In genomic region chr11:98788139-98788538, GRCm38 (mm10) we compare ENCODE assay signal across 8 mouse cellular contexts. TPM values are rescaled to one million over a fixed set of nuclear protein-coding genes. Genes with fewer than 3 reads are reported as not detected.
A peak's percentile ranks its signal among the peaks of the same experiment; 100 is the strongest.
DNase-seq lines count a peak whose midpoint lies in the region; ATAC-seq lines count a peak whose summit lies in the region.

No protein-coding gene starts in this region.

- no peak for DNase-seq in heart, postnatal 25 days (ENCODE audit: low spot score)
- DNase-seq in urinary bladder, postnatal 14 days (ENCODE audit: low spot score), result peak; percentile 9
- no peak for DNase-seq in urinary bladder, postnatal 36 days (ENCODE audit: low spot score in 2 of 2)
- no peak for DNase-seq in liver, embryonic 11.5 days (ENCODE audit: low spot score)
- DNase-seq in thymus, adult 18-20 months, result no peak
- DNase-seq in gastrocnemius, postnatal 36 days, result no peak
- no peak for DNase-seq in thymus, postnatal 10 days (ENCODE audit: low spot score in 2 of 2)

- no peak for ATAC-seq in heart, embryonic 12.5 days (ENCODE audit: insufficient number of reproducible peaks, low FRiP score)
- ATAC-seq in liver, embryonic 11.5 days (replicated peaks; ENCODE audit: low FRiP score), result no peak

- peak overlapping the region; percentile 59; the same call in 1 of the 2 replicates for H3K9ac ChIP-seq in heart, embryonic 12.5 days
- no peak overlapping the region for H3K9ac ChIP-seq in liver, embryonic 11.5 days (ENCODE audit: low read depth, low read length)

- WGBS in heart, embryonic 12.5 days, result 89% methylated on average over 5 of the region's 5 CpGs
- 91% methylated on average over 5 of the region's 5 CpGs for WGBS in liver, embryonic 11.5 days

- no peaks in the 10 kb centered on the region for H3K36me3 ChIP-seq in heart, embryonic 12.5 days
- H3K36me3 ChIP-seq in liver, embryonic 11.5 days (ENCODE audit: control insufficient read depth, insufficient read depth, low read length), result no peaks in the 10 kb centered on the region

- H3K4me1 ChIP-seq in heart, embryonic 12.5 days (replicated peaks), result peaks cover 55% of the 10 kb centered on the region
- peaks cover 52% of the 10 kb centered on the region for H3K4me1 ChIP-seq in liver, embryonic 11.5 days (replicated peaks; ENCODE audit: control insufficient read depth, insufficient read depth, low read length)

- peak overlapping the region; percentile 92 for H3K4me2 ChIP-seq in heart, embryonic 12.5 days
- H3K4me2 ChIP-seq in liver, embryonic 11.5 days, result peak overlapping the region; percentile 94

- no peak overlapping the region for H3K4me3 ChIP-seq in heart, embryonic 12.5 days
- H3K4me3 ChIP-seq in liver, embryonic 11.5 days (ENCODE audit: low read depth, low read length), result no peak overlapping the region; the same call in 1 of the 2 replicates

- intact Hi-C loops in heart, postnatal 25 days (cut with DNase I), result loop anchor here (2.0 kb wide), 2 partner anchors 41 to 77 kb away; no protein-coding TSS in a partner anchor
- intact Hi-C loops in gastrocnemius, postnatal 36 days (cut with DNase I), result loop anchor here (2.0 to 5.0 kb wide), 3 partner anchors 41 to 71 kb away; partner anchors contain the start of gene Thra

- no peaks in the 10 kb centered on the region for H3K27me3 ChIP-seq in heart, embryonic 12.5 days (replicated peaks)
- H3K27me3 ChIP-seq in liver, embryonic 11.5 days (replicated peaks; ENCODE audit: control insufficient read depth, insufficient read depth, low read length), result no peaks in the 10 kb centered on the region

- peak overlapping the region; percentile 96 for H3K27ac ChIP-seq in heart, embryonic 12.5 days (ENCODE audit: poor library complexity, severe bottlenecking)
- H3K27ac ChIP-seq in liver, embryonic 11.5 days (ENCODE audit: low read depth, low read length), result peak overlapping the region; percentile 44

- H3K9me3 ChIP-seq in heart, embryonic 12.5 days (replicated peaks), result no peaks in the 10 kb centered on the region
- H3K9me3 ChIP-seq in liver, embryonic 11.5 days (ENCODE audit: control insufficient read depth, low read length), result no peaks in the 10 kb centered on the region

RNA-seq across cellular contexts. Expression of gene Msl1, which starts 7.2 kb away (rescaled TPM):
- 20.3 and 21.4 TPM in 2 replicates for polyA plus RNA-seq in heart, embryonic 12.5 days (2016; fragmentation: Nextera tagmentation; extraction: Ambion mirVana)
- 10 to 100 TPM; 73.0 to 78.1 TPM for total RNA-seq in heart, postnatal 25 days (2021)
- 14.8 and 17.7 TPM in 2 replicates for polyA plus RNA-seq in liver, embryonic 11.5 days (2014; fragmentation: Nextera tagmentation; extraction: Ambion mirVana)
- total RNA-seq in gastrocnemius, postnatal 36 days (2021), result 10 to 100 TPM; 49.0 to 51.4 TPM

RNA-seq across cellular contexts. Expression of gene Nr1d1, which starts 13.0 kb away (rescaled TPM):
- 6.4 TPM in 2 replicates for polyA plus RNA-seq in heart, embryonic 12.5 days (2016; fragmentation: Nextera tagmentation; extraction: Ambion mirVana)
- total RNA-seq in heart, postnatal 25 days (2021), result 100 to 1,000 TPM in 1 of 2 experiments, 10 to 100 TPM in 1; 61.2 to 129 TPM
- 2.1 and 2.7 TPM in 2 replicates for polyA plus RNA-seq in liver, embryonic 11.5 days (2014; fragmentation: Nextera tagmentation; extraction: Ambion mirVana)
- total RNA-seq in gastrocnemius, postnatal 36 days (2021), result 100 to 1,000 TPM in 1 of 2 experiments, 10 to 100 TPM in 1; 86.6 to 139 TPM

RNA-seq across cellular contexts. Expression of gene Casc3, which starts 16.6 kb away (rescaled TPM):
- 31.8 and 33.3 TPM in 2 replicates for polyA plus RNA-seq in heart, embryonic 12.5 days (2016; fragmentation: Nextera tagmentation; extraction: Ambion mirVana)
- 10 to 100 TPM; 22.4 to 25.5 TPM for total RNA-seq in heart, postnatal 25 days (2021)
- 34.8 and 35.6 TPM in 2 replicates for polyA plus RNA-seq in liver, embryonic 11.5 days (2014; fragmentation: Nextera tagmentation; extraction: Ambion mirVana)
- 10 to 100 TPM; 14.2 to 21.4 TPM for total RNA-seq in gastrocnemius, postnatal 36 days (2021)

RNA-seq across cellular contexts. Expression of gene Thra, which starts 47.7 kb away (rescaled TPM):
- polyA plus RNA-seq in heart, embryonic 12.5 days (2016; fragmentation: Nextera tagmentation; extraction: Ambion mirVana), result 27.0 and 29.8 TPM in 2 replicates
- total RNA-seq in heart, postnatal 25 days (2021), result 100 to 1,000 TPM; 102 to 117 TPM
- 26.6 and 31.6 TPM in 2 replicates for polyA plus RNA-seq in liver, embryonic 11.5 days (2014; fragmentation: Nextera tagmentation; extraction: Ambion mirVana)
- 10 to 100 TPM; 72.6 to 75.7 TPM for total RNA-seq in gastrocnemius, postnatal 36 days (2021)

RNA-seq across cellular contexts. Expression of gene Rapgefl1, which starts 48.4 kb away (rescaled TPM):
- 0.51 and 1.0 TPM in 2 replicates for polyA plus RNA-seq in heart, embryonic 12.5 days (2016; fragmentation: Nextera tagmentation; extraction: Ambion mirVana)
- under 1 TPM; 0.60 to 0.78 TPM for total RNA-seq in heart, postnatal 25 days (2021)
- polyA plus RNA-seq in liver, embryonic 11.5 days (2014; fragmentation: Nextera tagmentation; extraction: Ambion mirVana), result 0.39 and 0.55 TPM in 2 replicates
- total RNA-seq in gastrocnemius, postnatal 36 days (2021), result under 1 TPM; 0.12 to 0.15 TPM
